Comparison of ENCODE assay signal across 8 mouse cellular contexts in the genomic region with DNA sequence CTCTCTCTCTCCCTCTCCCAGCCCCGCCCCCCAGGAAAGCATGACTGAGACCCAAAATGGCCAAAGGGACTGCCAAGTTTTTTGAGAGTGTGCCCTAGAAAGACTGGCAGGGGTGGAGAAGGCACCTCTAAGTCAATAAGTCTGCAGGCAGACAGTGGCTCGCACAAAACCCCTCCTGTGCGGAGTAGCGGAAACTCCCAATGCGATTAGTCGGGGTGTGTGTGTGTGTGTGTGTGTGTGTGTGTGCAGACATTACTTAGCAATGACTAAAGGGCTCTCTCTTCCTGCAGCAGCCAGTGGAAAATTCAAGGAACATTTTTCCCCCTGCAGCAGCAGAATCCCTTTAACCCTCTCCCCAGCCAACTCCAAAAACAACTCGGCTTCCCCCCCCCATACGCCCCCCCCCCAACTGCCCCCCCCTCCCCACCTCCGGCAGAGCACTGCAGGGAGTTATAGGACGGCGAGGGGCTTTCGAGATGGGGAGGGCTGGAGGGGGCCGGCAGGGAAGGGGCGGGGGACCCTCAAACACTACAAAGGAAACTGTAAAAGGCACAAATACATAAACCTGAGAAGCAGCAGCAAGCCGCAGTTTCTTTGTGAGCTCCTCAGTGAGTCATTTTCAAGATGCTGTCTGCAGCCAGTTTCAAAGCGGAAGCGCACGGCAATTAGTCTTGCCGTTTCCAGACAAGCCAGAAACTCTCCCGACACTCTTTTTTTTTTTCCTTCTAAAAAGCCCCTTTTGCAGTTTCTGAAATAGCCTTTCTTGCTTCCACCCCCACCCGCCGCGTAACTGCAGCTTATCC. TPM values are rescaled to one million over a fixed set of nuclear protein-coding genes. Genes with fewer than 3 reads are reported as not detected.
A peak's percentile ranks its signal among the peaks of the same experiment; 100 is the strongest.
DNase-seq lines count a peak whose midpoint lies in the region; ATAC-seq and TF ChIP-seq lines count a peak whose summit lies in the region.

No protein-coding gene starts in this region.

- peak; percentile 63 to 69 for DNase-seq in spleen, postnatal 36 days (ENCODE audit: low spot score in 2 of 2)
- DNase-seq in spleen, postnatal 4 days (ENCODE audit: low spot score in 2 of 2), result no peak
- DNase-seq in embryo, embryonic 11.5 days (ENCODE audit: low read depth, low spot score), result peak; percentile 46
- DNase-seq in lung, embryonic 14.5 days, result peak; percentile 87
- peak; percentile 44 for DNase-seq in yolk sac, embryonic 10.5 days (ENCODE audit: low spot score)

- H3K27me3 ChIP-seq in heart, embryonic 11.5 days (ENCODE audit: control insufficient read depth, insufficient read depth, low read length), result no peaks in the 10 kb centered on the region
- no peaks in the 10 kb centered on the region for H3K27me3 ChIP-seq in kidney, embryonic 14.5 days (ENCODE audit: control insufficient read depth, insufficient read depth, low read length)
- H3K27me3 ChIP-seq in lung, embryonic 14.5 days (ENCODE audit: insufficient read depth, low read length), result no peaks in the 10 kb centered on the region
- H3K27me3 ChIP-seq in neural tube, embryonic 15.5 days (replicated peaks), result 0 out of 2 replicates have a peak, but pooled peaks cover 6% of the 10 kb centered on the region

- no peaks in the 10 kb centered on the region for H3K4me1 ChIP-seq in heart, embryonic 11.5 days (ENCODE audit: control insufficient read depth, insufficient read depth, low read length)
- H3K4me1 ChIP-seq in kidney, embryonic 14.5 days (ENCODE audit: control insufficient read depth, insufficient read depth, low read length), result peaks cover 21% of the 10 kb centered on the region; the same call in 1 of the 2 replicates
- peaks cover 5% of the 10 kb centered on the region for H3K4me1 ChIP-seq in lung, embryonic 14.5 days (ENCODE audit: insufficient read depth)
- H3K4me1 ChIP-seq in neural tube, embryonic 15.5 days, result peaks cover 24% of the 10 kb centered on the region

- 0 out of 2 replicates have a peak, but pooled peaks have one; percentile 29 for ATAC-seq in heart, embryonic 11.5 days (replicated peaks; ENCODE audit: insufficient number of reproducible peaks, low FRiP score, low TSS enrichment)
- peak; percentile 48 for ATAC-seq in kidney, embryonic 14.5 days (ENCODE audit: low FRiP score, low TSS enrichment)
- peak; percentile 49; the same call in 1 of the 2 replicates for ATAC-seq in lung, embryonic 14.5 days (ENCODE audit: insufficient read depth)
- ATAC-seq in neural tube, embryonic 15.5 days (ENCODE audit: low FRiP score), result peak; percentile 61

- H3K4me3 ChIP-seq in heart, embryonic 11.5 days (ENCODE audit: low read depth, low read length), result peak overlapping the region; percentile 77
- H3K4me3 ChIP-seq in kidney, embryonic 14.5 days (ENCODE audit: low read length), result peak overlapping the region; percentile 85
- peak overlapping the region; percentile 78 for H3K4me3 ChIP-seq in lung, embryonic 14.5 days (ENCODE audit: low read depth, low read length)
- peak overlapping the region; percentile 56 for H3K4me3 ChIP-seq in neural tube, embryonic 15.5 days (replicated peaks)

- peak overlapping the region; percentile 94 for H3K4me2 ChIP-seq in heart, embryonic 11.5 days
- H3K4me2 ChIP-seq in kidney, embryonic 14.5 days (replicated peaks; ENCODE audit: low read depth, low read length), result peak overlapping the region; percentile 83
- H3K4me2 ChIP-seq in lung, embryonic 14.5 days, result peak overlapping the region; percentile 87
- H3K4me2 ChIP-seq in neural tube, embryonic 15.5 days, result peak overlapping the region; percentile 92

- TF ChIP-seq CTCF in lung, embryonic 14.5 days (IDR thresholded peaks at IDR 0.05; ENCODE audit: low read depth), result no peak

- H3K27ac ChIP-seq in heart, embryonic 11.5 days (ENCODE audit: low read depth, low read length), result peak overlapping the region; percentile 97
- peak overlapping the region; percentile 96 for H3K27ac ChIP-seq in kidney, embryonic 14.5 days (ENCODE audit: low read depth, low read length)
- peak overlapping the region; percentile 97 for H3K27ac ChIP-seq in lung, embryonic 14.5 days (ENCODE audit: low read depth)
- peak overlapping the region; percentile 62 for H3K27ac ChIP-seq in neural tube, embryonic 15.5 days (replicated peaks)

- no peaks in the 10 kb centered on the region for H3K36me3 ChIP-seq in heart, embryonic 11.5 days (ENCODE audit: control insufficient read depth, insufficient read depth, low read length)
- no peaks in the 10 kb centered on the region; the same call in 1 of the 2 replicates for H3K36me3 ChIP-seq in kidney, embryonic 14.5 days (ENCODE audit: control insufficient read depth, insufficient read depth, low read length)
- H3K36me3 ChIP-seq in lung, embryonic 14.5 days (ENCODE audit: insufficient read depth), result no peaks in the 10 kb centered on the region
- H3K36me3 ChIP-seq in neural tube, embryonic 15.5 days, result no peaks in the 10 kb centered on the region

- no peaks in the 10 kb centered on the region for H3K9me3 ChIP-seq in heart, embryonic 11.5 days (replicated peaks; ENCODE audit: control insufficient read depth, low read length)
- H3K9me3 ChIP-seq in kidney, embryonic 14.5 days (ENCODE audit: control insufficient read depth, low read length), result no peaks in the 10 kb centered on the region
- H3K9me3 ChIP-seq in lung, embryonic 14.5 days (ENCODE audit: low read depth, low read length), result no peaks in the 10 kb centered on the region
- no peaks in the 10 kb centered on the region for H3K9me3 ChIP-seq in neural tube, embryonic 15.5 days (replicated peaks)

- peak overlapping the region; percentile 93 for H3K9ac ChIP-seq in heart, embryonic 11.5 days (ENCODE audit: low read depth, low read length)
- H3K9ac ChIP-seq in kidney, embryonic 14.5 days (ENCODE audit: low read depth, low read length), result peak overlapping the region; percentile 92
- peak overlapping the region; percentile 91 for H3K9ac ChIP-seq in lung, embryonic 14.5 days
- peak overlapping the region; percentile 63 for H3K9ac ChIP-seq in neural tube, embryonic 15.5 days (replicated peaks)

- WGBS in heart, embryonic 11.5 days (ENCODE audit: insufficient replicate concordance), result under 1% methylated on average over 18 of the region's 23 CpGs
- WGBS in kidney, embryonic 14.5 days, result under 1% methylated on average over 21 of the region's 23 CpGs
- WGBS in lung, embryonic 14.5 days, result under 1% methylated on average over 22 of the region's 23 CpGs
- WGBS in neural tube, embryonic 15.5 days, result 1% methylated on average over 19 of the region's 23 CpGs

RNA-seq across cellular contexts. Expression of a gene that starts 1.6 kb away (rescaled TPM):
- 39.9 and 42.1 TPM in 2 replicates for polyA plus RNA-seq in heart, embryonic 11.5 days (2014; fragmentation: Nextera tagmentation; extraction: Ambion mirVana)
- polyA plus RNA-seq in kidney, embryonic 14.5 days (2014; fragmentation: Nextera tagmentation; extraction: Ambion mirVana), result 43.4 and 49.1 TPM in 2 replicates
- 55.3 and 57.7 TPM in 2 replicates for polyA plus RNA-seq in lung, embryonic 14.5 days (2014; fragmentation: Nextera tagmentation; extraction: Ambion mirVana)
- polyA plus RNA-seq in neural tube, embryonic 15.5 days (2015; fragmentation: Nextera tagmentation; extraction: Ambion mirVana), result 8.6 and 10.1 TPM in 2 replicates

Comparison
In these comparisons a context has a peak if more than half of its experiments do, and no peak if none do; other contexts are left out.
1. DNase-seq: peak in spleen, postnatal 36 days (2 of 2), embryo, embryonic 11.5 days (single experiment), lung, embryonic 14.5 days (single experiment) and yolk sac, embryonic 10.5 days (single experiment); none in spleen, postnatal 4 days (0 of 2).
2. Peak in every context shown above with its lines, with median percentiles within 50 percentile points of each other: ATAC-seq, H3K27ac ChIP-seq, H3K4me2 ChIP-seq, H3K4me3 ChIP-seq and H3K9ac ChIP-seq.